Mouse (Mus musculus) midbrain, embryonic 14.5 days (tissue): ENCODE data around the gene 2810004N23Rik. TPM values are rescaled to one million over a fixed set of nuclear protein-coding genes. Genes with fewer than 3 reads are reported as not detected.
"Not testable (repeated sequence)": the region's sequence is repeated elsewhere in the genome, so short reads cannot be mapped to it uniquely, and the experiment has no call there.

Experiments used
- ATAC-seq: fragments of 200-750 bp; cut with Nextera tagmentation; 2 replicates; pipeline ENCODE4 v1.8.0; 2017; ENCODE audit warnings: moderate number of reproducible peaks, moderate library complexity; ENCODE audit not compliant: low FRiP score, low TSS enrichment
- DNase-seq: peaks from one replicate; pipeline ENCODE4 v3.0.0-alpha.2; 2015
- H3K27ac ChIP-seq: fragments of 300-500 bp; sonication (generic); replicated peaks from 2 replicates; pipeline ENCODE4 v1.5.1; 2014; ENCODE audit warnings: mild to moderate bottlenecking, low read depth, low read length, moderate library complexity
- H3K27me3 ChIP-seq: fragments of 300-500 bp; sonication (generic); 2 replicates; pipeline ENCODE4 v1.6.1; 2014; ENCODE audit warnings: low read length, control low read depth, mixed read lengths; ENCODE audit not compliant: control insufficient read depth, insufficient read depth
- H3K36me3 ChIP-seq: fragments of 300-500 bp; sonication (generic); 2 replicates; pipeline ENCODE4 v1.6.1; 2014; ENCODE audit warnings: low read length, control low read depth; ENCODE audit not compliant: control insufficient read depth, insufficient read depth
- H3K4me1 ChIP-seq: fragments of 300-500 bp; sonication (generic); 2 replicates; pipeline ENCODE4 v1.6.1; 2014; ENCODE audit warnings: mild to moderate bottlenecking, antibody characterized with exemption, low read length, control low read depth; ENCODE audit not compliant: control insufficient read depth, insufficient read depth
- H3K4me2 ChIP-seq: fragments of 300-500 bp; sonication (generic); 2 replicates; pipeline ENCODE4 v1.6.1; 2014; ENCODE audit warnings: mild to moderate bottlenecking, low read length, moderate library complexity
- H3K4me3 ChIP-seq: fragments of 300-500 bp; sonication (generic); replicated peaks from 2 replicates; pipeline ENCODE4 v1.5.1; 2014; ENCODE audit warnings: low read depth, low read length
- H3K9ac ChIP-seq: fragments of 300-500 bp; sonication (generic); replicated peaks from 2 replicates; pipeline ENCODE4 v1.6.1; 2014; ENCODE audit warnings: mild to moderate bottlenecking, low read length, moderate library complexity
- H3K9me3 ChIP-seq: fragments of 300-500 bp; sonication (generic); 2 replicates; pipeline ENCODE4 v1.6.1; 2016; ENCODE audit warnings: low read length, control low read depth, mixed read lengths; ENCODE audit not compliant: control insufficient read depth
- WGBS: fragments of 180-500 bp; shearing (Covaris S2); extraction: QIAGEN DNeasy Blood & Tissue Kit; methylation state at CpG from one replicate; pipeline ENCODE4 v1.1.7; 2014; 5-methylcytosine and 5-hydroxymethylcytosine counted together
- polyA plus RNA-seq: library from polyadenylated mRNA; unstranded; fragments of >200 nt; fragmentation: Nextera tagmentation; extraction: Ambion mirVana; gene quantifications from 2 replicates; pipeline ENCODE4 v1.2.1, GENCODE M21; 2014

Gene 2810004N23Rik
- polyA plus RNA-seq, 1 experiment from 2014 or later, result 24.2 TPM

- H3K4me2 ChIP-seq, result no peak overlapping the region
- 98% methylated on average over 1 of the region's 1 CpGs for WGBS
- ATAC-seq (no peak), DNase-seq (no peak)
- H3K9me3 ChIP-seq, result peaks cover 5% of the 10 kb centered on the region; the same call in 1 of the 2 replicates
- H3K9ac ChIP-seq, result no peak overlapping the region
- no peak overlapping the region for H3K27ac ChIP-seq
- no peaks in the 10 kb centered on the region for H3K4me1 ChIP-seq
- H3K36me3 ChIP-seq, result peaks cover 25% of the 10 kb centered on the region
- no peaks in the 10 kb centered on the region for H3K27me3 ChIP-seq
- no peak overlapping the region for H3K4me3 ChIP-seq
Observed at GRCm38 (mm10) chr8:124853511-124853910, 9.4 kb downstream of the 2810004N23Rik start.

GRCm38 (mm10) chr8:124845573-124845972 lies 17.3 kb downstream of the 2810004N23Rik start:
- no peak overlapping the region for H3K4me2 ChIP-seq
- no peaks in the 10 kb centered on the region for H3K27me3 ChIP-seq
- 92% methylated on average over 5 of the region's 5 CpGs for WGBS
- no peaks in the 10 kb centered on the region for H3K4me1 ChIP-seq
- DNase-seq (no peak), ATAC-seq (no peak)
- H3K9ac ChIP-seq, result no peak overlapping the region
- no peak overlapping the region for H3K4me3 ChIP-seq
- H3K9me3 ChIP-seq, result no peaks in the 10 kb centered on the region
- peaks cover 17% of the 10 kb centered on the region for H3K36me3 ChIP-seq
- no peak overlapping the region for H3K27ac ChIP-seq

GRCm38 (mm10) chr8:124845131-124845530 lies 17.8 kb downstream of the 2810004N23Rik start:
- no peak overlapping the region for H3K27ac ChIP-seq
- 83% methylated on average over 3 of the region's 3 CpGs for WGBS
- no peak for ATAC-seq

GRCm38 (mm10) chr8:124842929-124843328 lies 20.0 kb downstream of the 2810004N23Rik start:
- H3K4me1 ChIP-seq, ATAC-seq, H3K9me3 ChIP-seq, H3K4me3 ChIP-seq, H3K27ac ChIP-seq, H3K4me2 ChIP-seq, H3K27me3 ChIP-seq, H3K9ac ChIP-seq, DNase-seq: not testable (repeated sequence)
- WGBS, result 95% methylated on average over 1 of the region's 1 CpGs
- H3K36me3 ChIP-seq, result peaks cover 43% of the 10 kb centered on the region

More at GRCm38 (mm10) chr8:124845131-124845530, 17.8 kb downstream of the 2810004N23Rik start:
- Histone ChIP-seq H3K27me3 (no peaks in the 10 kb centered on the region), H3K36me3 (peaks cover 22% of the 10 kb centered on the region), H3K4me1 (no peaks in the 10 kb centered on the region), H3K9ac (no peak overlapping the region), H3K4me3 (no peak overlapping the region), H3K4me2 (no peak overlapping the region), H3K9me3 (no peaks in the 10 kb centered on the region)
- DNase-seq, result no peak

- ATAC-seq (no peak), DNase-seq (no peak)
- no peaks in the 10 kb centered on the region for H3K27me3 ChIP-seq
- H3K4me3 ChIP-seq, result no peak overlapping the region
- H3K4me2 ChIP-seq, result no peak overlapping the region
- no peaks in the 10 kb centered on the region for H3K9me3 ChIP-seq
- H3K9ac ChIP-seq, result no peak overlapping the region
- 92% methylated on average over 10 of the region's 10 CpGs for WGBS
- no peaks in the 10 kb centered on the region for H3K4me1 ChIP-seq
- no peak overlapping the region for H3K27ac ChIP-seq
- H3K36me3 ChIP-seq, result peaks cover 45% of the 10 kb centered on the region
Observed at GRCm38 (mm10) chr8:124841775-124842174, 21.1 kb downstream of the 2810004N23Rik start.

- Histone ChIP-seq H3K4me3 (no peak overlapping the region), H3K27ac (no peak overlapping the region), H3K9ac (no peak overlapping the region), H3K4me1 (no peaks in the 10 kb centered on the region), H3K9me3 (no peaks in the 10 kb centered on the region), H3K4me2 (no peak overlapping the region), H3K27me3 (no peaks in the 10 kb centered on the region), H3K36me3 (peaks cover 45% of the 10 kb centered on the region)
- WGBS, result 96% methylated on average over 7 of the region's 7 CpGs
- ATAC-seq, result no peak
- DNase-seq, result no peak
Observed at GRCm38 (mm10) chr8:124840900-124841299, 22.0 kb downstream of the 2810004N23Rik start.

GRCm38 (mm10) chr8:124839371-124839770 lies 23.5 kb downstream of the 2810004N23Rik start:
- no peak overlapping the region for H3K4me2 ChIP-seq
- H3K4me1 ChIP-seq, result no peaks in the 10 kb centered on the region
- DNase-seq (no peak), ATAC-seq (no peak)
- WGBS, result 94% methylated on average over 10 of the region's 10 CpGs
- H3K27ac ChIP-seq, result no peak overlapping the region
- no peaks in the 10 kb centered on the region for H3K27me3 ChIP-seq
- no peaks in the 10 kb centered on the region for H3K9me3 ChIP-seq
- peaks cover 45% of the 10 kb centered on the region for H3K36me3 ChIP-seq
- H3K9ac ChIP-seq, result no peak overlapping the region
- H3K4me3 ChIP-seq, result no peak overlapping the region

- no peaks in the 10 kb centered on the region for H3K27me3 ChIP-seq
- peaks cover 41% of the 10 kb centered on the region for H3K36me3 ChIP-seq
- no peak overlapping the region for H3K4me2 ChIP-seq
- H3K9ac ChIP-seq, result no peak overlapping the region
- no peak for ATAC-seq
- no peak overlapping the region for H3K4me3 ChIP-seq
- no peaks in the 10 kb centered on the region for H3K9me3 ChIP-seq
- 90% methylated on average over 2 of the region's 2 CpGs for WGBS
- no peak for DNase-seq
- H3K27ac ChIP-seq, result no peak overlapping the region
- H3K4me1 ChIP-seq, result no peaks in the 10 kb centered on the region
Observed at GRCm38 (mm10) chr8:124837956-124838355, 25.0 kb downstream of the 2810004N23Rik start.

GRCm38 (mm10) chr8:124836907-124837306 lies 26.0 kb downstream of the 2810004N23Rik start:
- Histone ChIP-seq H3K9ac (no peak overlapping the region), H3K27me3 (no peaks in the 10 kb centered on the region), H3K4me3 (no peak overlapping the region), H3K4me2 (no peak overlapping the region), H3K27ac (0 out of 2 replicates have a peak overlapping the region, but pooled peaks have one; percentile 26), H3K36me3 (peaks cover 37% of the 10 kb centered on the region), H3K9me3 (no peaks in the 10 kb centered on the region), H3K4me1 (no peaks in the 10 kb centered on the region)
- no peak for DNase-seq
- WGBS, result 90% methylated on average over 2 of the region's 2 CpGs
- no peak for ATAC-seq
